Mouse (Mus musculus) heart, adult 2 months (tissue): ENCODE results near the gene Fryl.

Experiments
- CTCF ChIP-seq: fragments of 200-600 bp; IDR thresholded peaks from 2 replicates; pipeline ENCODE4 v1.8.1; 2022; ENCODE audit warnings: antibody characterized with exemption, mild to moderate bottlenecking, moderate library complexity
- POLR2A ChIP-seq: fragments of 200-500 bp; IDR thresholded peaks from 2 replicates; pipeline ENCODE4 v1.6.1; 2011; ENCODE audit warnings: mild to moderate bottlenecking, low read depth, low read length, control low read depth; ENCODE audit not compliant: insufficient read depth

- TF ChIP-seq POLR2A (0 out of 2 replicates have a peak, but pooled peaks have one; percentile 19), CTCF (no peak)
Measured at GRCm38 (mm10) chr5:73229467-73229866, 27.0 kb downstream of the Fryl start.
